Mouse (Mus musculus): ENCODE results near the gene Paxbp1.
A peak's percentile ranks its signal among the peaks of the same experiment; 100 is the strongest.

Gene Paxbp1

DNA sequence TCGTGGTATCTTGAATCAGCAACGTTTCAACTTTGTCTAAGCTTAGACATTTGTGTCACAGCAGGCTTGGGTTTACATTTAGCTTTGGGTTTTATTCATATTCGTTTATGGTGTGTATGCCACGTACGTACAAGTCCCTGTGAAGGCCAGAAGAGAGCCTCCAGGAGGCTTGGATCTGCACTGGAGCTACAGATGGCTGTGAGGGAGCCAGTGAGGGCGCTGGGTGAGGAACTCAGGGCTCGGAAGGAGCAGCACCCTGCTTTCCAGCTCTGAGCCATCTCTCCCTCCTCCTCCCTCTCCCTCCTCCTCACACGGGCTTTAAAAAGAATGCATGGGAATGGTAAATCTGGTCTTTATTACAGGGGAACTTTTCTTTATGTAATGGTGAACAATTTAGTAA is 9.3 kb upstream of the Paxbp1 start:
- no peak for DNase-seq

GRCm38 (mm10) chr16:91045511-91045910 is 1.2 kb upstream of the Paxbp1 start:
- peak; percentile 60 for DNase-seq

- peak; percentile 67 for DNase-seq
Observed at GRCm38 (mm10) chr16:91043461-91044248, 688 bp downstream of the Paxbp1 start.

DNA sequence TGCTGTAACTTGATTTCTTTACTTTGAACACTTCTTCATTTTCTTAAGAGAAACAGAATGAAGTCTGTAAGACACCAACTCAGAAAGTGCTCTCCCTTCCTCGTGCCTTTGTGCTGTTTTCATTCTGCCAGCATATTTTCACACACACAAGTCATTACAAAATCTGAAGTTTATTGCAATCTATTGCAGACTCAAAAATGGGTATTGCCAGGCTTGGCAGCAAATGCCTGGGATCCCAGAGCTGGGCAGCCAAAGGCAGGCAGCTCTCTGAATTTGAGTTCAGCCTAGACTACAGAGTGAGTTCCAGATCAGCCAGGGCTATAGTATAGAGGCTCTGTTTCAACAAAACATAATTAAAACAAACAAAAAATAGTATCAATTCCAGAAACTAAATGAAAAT is 1.7 kb downstream of the Paxbp1 start:
- no peak for DNase-seq

- DNase-seq: no peak
Observed at GRCm38 (mm10) chr16:91035866-91036265, 8.5 kb downstream of the Paxbp1 start.

DNA sequence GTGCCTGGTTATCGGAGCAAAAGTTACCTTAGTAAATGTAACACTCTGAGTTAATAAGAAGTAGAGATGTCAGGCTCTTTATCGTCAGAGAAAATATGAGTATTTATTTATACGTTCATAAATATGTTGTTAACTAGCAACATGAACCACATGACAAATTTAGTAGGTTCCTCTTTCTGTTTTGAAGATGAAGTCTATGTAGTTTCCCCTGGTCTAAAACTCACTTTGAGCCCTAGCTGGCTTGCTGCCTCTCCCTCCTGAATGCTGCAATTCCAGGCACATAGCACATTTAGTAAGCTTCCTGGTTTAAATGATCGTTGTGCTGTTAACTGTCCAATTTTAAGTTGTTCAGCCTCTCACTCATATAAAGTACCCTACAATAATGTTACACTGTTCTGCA is 13.6 kb downstream of the Paxbp1 start:
- DNase-seq: no peak

GRCm38 (mm10) chr16:91029901-91030300 is 14.4 kb downstream of the Paxbp1 start:
- no peak for DNase-seq

DNA sequence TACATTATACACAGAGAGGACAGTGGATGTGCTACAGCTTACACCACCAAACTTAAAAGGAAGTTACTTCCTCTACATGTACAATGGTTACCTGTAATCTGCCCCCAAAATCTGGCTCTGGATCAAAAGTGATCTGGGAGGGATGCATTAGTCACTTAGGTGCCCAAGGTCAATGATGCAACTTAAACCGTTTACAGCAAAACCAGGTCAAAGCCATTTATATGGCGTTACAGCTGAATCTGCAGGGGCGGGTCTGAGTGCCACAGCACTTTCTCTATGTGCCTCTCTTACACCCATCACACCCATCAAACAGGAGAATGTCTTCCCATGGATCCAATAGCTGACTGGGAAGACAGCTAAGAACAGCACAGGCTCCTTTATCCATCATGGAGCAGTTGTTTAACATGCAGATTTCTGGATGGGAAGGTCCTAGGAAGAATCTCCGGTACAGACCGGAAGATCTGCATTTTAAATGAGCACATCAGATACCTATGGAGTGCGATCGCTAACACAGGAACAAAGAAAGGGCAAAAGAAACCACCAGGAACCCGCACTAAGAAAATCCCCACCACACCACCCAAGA is 15.1 kb downstream of the Paxbp1 start:
- no peak for DNase-seq

DNA sequence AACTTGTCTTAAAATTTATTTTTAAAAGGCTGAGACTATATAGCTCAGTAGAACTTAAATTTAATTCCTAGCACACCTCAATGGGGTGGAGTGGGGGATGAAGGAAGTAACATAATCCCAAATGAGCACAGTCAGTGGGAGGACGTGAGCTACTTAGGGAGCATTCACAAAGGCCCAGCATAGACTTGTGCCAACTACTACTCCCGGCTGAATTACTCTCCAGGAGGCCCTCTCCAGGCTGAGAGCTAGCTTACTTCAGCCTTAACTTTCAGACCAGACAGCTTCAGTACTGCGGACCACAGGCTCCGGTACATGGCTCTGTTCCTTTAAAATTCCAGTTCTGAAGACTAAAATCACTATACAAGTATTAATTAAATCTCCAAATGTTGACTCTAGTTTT is 18.1 kb downstream of the Paxbp1 start:
- no peak for DNase-seq

GRCm38 (mm10) chr16:91023384-91023783 is 21.0 kb downstream of the Paxbp1 start:
- no peak for DNase-seq

- no peak for DNase-seq
Observed at GRCm38 (mm10) chr16:91020842-91021483, 23.4 kb downstream of the Paxbp1 start.

- no peak for DNase-seq
Observed at GRCm38 (mm10) chr16:91019476-91019875, 24.9 kb downstream of the Paxbp1 start.

- no peak for DNase-seq
Observed at GRCm38 (mm10) chr16:91015761-91016160, 28.6 kb downstream of the Paxbp1 start.

DNA sequence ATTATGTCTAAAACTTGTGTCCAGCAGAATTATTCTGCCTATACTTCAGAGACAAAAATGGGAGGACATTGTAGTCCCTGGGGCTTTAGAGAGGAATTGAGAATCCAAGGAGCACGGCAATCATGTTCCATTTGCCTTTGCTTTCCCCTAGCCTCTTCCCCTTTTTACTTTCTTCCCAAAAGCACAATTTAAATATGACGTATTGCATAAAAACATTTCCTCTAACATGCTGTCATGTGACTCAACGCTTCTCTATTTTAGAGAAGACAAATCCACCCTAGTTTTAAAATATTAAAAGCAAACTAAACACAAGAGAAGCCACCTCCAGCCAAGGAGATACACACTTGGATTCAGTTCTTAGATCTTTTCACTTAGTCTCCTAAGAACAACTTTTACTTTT is 32.5 kb downstream of the Paxbp1 start:
- no peak for DNase-seq

DNA sequence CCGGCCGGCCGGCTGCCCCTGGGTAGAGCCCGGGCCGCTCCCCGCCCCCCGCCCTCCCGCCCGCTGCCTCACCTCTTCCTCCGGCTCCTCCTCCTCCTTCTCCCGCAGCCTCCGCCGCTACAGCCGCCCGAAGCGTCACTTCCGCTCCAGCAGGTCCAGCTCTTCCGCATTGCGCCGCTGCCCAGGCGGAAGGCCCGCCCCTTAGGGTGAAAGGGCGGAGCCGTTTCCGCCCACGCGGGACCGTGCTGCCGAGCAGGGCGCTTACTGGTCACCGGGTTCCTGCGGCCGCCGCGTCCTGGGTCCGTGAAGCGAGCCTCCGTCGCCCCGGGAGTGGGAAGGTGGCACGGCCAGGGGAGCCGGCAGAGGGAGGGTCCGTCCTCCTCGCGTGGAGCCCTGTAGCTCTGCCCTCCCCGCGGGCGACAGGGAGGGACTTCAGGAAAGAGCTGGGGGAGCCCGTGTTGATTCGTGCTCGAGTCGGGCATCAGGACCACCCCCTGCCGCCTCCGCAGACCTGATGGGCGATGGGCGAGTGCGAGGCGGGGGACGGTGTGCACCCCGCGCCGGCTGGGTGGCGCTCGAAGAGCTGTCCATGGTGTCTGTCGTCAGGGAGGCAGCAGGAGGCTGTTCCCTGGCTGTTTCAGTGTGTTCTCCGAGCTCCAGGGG is 33.2 kb downstream of the Paxbp1 start, which contains the start of gene Synj1:
TSS of gene Synj1 (minus strand) at position 288 of the 663 bp plus-strand sequence.
- peak; percentile 96 for DNase-seq

DNA sequence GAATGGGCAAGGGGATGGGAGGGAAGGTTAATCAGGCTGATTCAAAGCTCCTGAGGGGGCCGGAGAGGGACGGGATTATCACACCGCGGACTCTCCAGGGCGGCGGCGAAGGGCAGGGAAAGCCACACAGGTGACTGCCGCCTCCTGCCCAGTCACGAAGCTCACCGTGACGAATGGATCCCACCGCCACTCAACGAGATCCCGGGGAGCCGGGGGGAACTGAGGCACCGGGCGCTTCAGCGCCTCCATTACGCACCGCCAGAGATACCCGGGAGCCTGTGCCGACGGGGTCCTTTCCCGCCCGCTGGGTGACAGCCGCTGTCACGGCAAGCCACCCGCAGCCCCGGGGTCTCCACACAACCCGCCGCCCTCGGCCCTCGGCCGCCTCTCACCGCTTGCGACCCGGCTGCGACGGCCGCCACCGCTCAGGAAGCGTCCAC is 33.7 kb downstream of the Paxbp1 start:
- no peak for DNase-seq

DNA sequence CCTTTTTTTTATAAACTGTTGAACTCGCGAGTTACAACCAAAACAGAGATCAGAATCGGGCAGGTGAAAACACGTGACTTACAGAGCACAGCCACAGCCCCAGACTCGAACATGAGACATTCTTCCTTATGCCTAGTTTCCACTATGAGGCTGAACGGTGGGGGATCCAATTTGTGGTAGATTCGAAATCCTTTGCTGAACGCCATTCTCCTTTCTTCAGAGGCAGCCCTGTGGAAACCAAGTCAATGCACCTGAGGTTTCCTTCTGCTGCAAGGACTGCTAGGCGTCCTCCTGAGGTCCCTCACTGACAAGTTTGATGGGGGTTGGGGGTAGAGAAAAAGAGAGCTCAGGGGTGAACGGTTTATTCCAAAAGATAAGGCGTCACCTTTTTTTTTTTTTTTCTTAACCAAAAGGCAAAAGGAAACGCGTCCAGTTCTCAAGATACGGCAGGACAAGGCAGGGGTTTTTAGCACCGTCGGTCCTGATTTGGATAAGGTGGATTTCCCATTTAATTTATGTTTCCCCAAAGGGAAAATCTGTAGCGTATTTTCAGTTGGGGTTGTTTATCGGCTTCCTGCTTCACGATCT is 34.3 kb downstream of the Paxbp1 start:
- peak; percentile 38 for DNase-seq

- no peak for DNase-seq
Observed at GRCm38 (mm10) chr16:91004915-91005538, 39.3 kb downstream of the Paxbp1 start.

DNA sequence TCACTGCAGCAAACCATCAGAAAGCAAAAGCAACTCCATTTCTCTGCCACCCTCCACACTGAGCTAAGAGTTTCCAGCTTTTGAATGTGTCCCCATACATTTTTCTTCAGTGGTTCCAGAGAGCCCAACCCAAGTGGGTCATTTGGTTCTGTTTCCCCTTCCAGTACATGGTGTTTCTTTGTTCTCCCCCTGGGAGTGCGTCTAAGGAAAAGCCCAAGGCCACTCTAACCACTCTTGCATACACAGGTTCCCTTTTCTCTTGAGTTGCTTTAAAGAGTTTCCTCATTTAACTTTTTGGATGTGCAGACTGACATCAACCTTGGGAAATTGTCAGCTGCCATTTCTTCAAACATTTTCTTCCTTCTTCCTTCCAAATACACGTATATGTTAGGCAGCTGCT is 43.2 kb downstream of the Paxbp1 start:
- DNase-seq: no peak

GRCm38 (mm10) chr16:90999827-91000226 is 44.5 kb downstream of the Paxbp1 start:
- DNase-seq: no peak

DNA sequence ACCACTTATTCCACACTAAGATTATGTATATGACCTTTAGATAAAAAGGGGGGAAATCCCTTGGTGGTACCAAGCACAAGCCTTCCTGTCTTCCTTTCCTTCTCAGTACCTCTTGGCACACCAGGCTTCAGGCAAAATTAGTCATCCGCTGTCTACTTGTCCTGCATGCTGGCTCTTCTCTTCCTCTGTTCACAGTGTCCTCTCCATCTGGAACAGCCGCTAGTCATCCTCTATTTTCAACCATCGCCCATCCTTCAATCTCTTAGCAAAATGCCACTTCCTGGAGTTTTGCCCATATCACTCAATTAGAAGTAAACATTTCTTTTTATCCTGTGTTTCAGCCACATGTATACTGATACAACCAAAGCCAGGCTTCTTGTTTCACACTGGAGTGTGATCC is 46.5 kb downstream of the Paxbp1 start:
- no peak for DNase-seq

Data from cerebellum, adult 9-11 months (tissue).